Mouse (Mus musculus) megakaryocyte, embryonic 14.5 days (primary cell): Measurements from ENCODE around the gene Zkscan1.

ENCODE experiments used
- FLI1 ChIP-seq: IDR thresholded peaks from 2 replicates; pipeline ENCODE4 v1.6.1; 2012; ENCODE audit warnings: low read length, inconsistent platforms, mixed read lengths
- GATA1 ChIP-seq: IDR thresholded peaks from 3 replicates; pipeline ENCODE4 v1.6.1; 2012; ENCODE audit warnings: mixed read lengths, low read length, inconsistent platforms, borderline replicate concordance

GRCm38 (mm10) chr5:138090271-138090670 lies 5.4 kb downstream of the Zkscan1 start:
- TF ChIP-seq FLI1: no peak
- no peak for TF ChIP-seq GATA1
